In genomic region chr6:128543226-128543625, GRCm38 (mm10) we compare ENCODE assay signal across 11 mouse cellular contexts. TPM values are rescaled to one million over a fixed set of nuclear protein-coding genes. Genes with fewer than 3 reads are reported as not detected.
A peak's percentile ranks its signal among the peaks of the same experiment; 100 is the strongest.
DNase-seq lines count a peak whose midpoint lies in the region; ATAC-seq and TF ChIP-seq lines count a peak whose summit lies in the region.
"Had no signal": no experiment of that assay in that cellular context is flagged by ENCODE, and none has a peak within 500 bp of the region (broad histone marks: within the 10 kb centered on the region; RNA-seq: fewer than 3 reads in every experiment).

No protein-coding gene starts in this region.

- no peak overlapping the region; the same call in 1 of the 2 replicates for H3K4me2 ChIP-seq in liver, embryonic 16.5 days (ENCODE audit: low read depth, low read length)
- H3K4me2 ChIP-seq: heart, embryonic 13.5 days; limb, embryonic 15.5 days had no signal

- no peak overlapping the region for H3K9ac ChIP-seq in liver, embryonic 16.5 days (ENCODE audit: low read depth, low read length)
- H3K9ac ChIP-seq: heart, embryonic 13.5 days; limb, embryonic 15.5 days had no signal

- peak; percentile 15 to 31 for DNase-seq in left cerebral cortex, adult 2 months (ENCODE audit: extremely low spot score in 1 of 2, low spot score in 2 of 2)
- DNase-seq in left cerebral cortex, postnatal 4 days: no peak
- DNase-seq in frontal cortex, postnatal 36 days (ENCODE audit: low spot score in 2 of 2): peak; percentile 30 to 33
- peak; percentile 46 to 55 for DNase-seq in right cerebral cortex, postnatal 10 days (ENCODE audit: low spot score in 2 of 2)
- no peak for DNase-seq in retina, embryonic 14.5 days (ENCODE audit: low spot score)
- DNase-seq in kidney, postnatal 25 days: no peak
- no peak for DNase-seq in thymus, postnatal 0 days (ENCODE audit: low spot score)
- DNase-seq: kidney, adult 11 months had no signal

- WGBS in liver, embryonic 16.5 days (ENCODE audit: insufficient replicate concordance): 60% methylated on average over 13 of the region's 13 CpGs

- no peaks in the 10 kb centered on the region for H3K9me3 ChIP-seq in liver, embryonic 16.5 days (replicated peaks; ENCODE audit: control insufficient read depth, low read length)
- H3K9me3 ChIP-seq: heart, embryonic 13.5 days; limb, embryonic 15.5 days had no signal

- no peaks in the 10 kb centered on the region for H3K27me3 ChIP-seq in liver, embryonic 16.5 days (ENCODE audit: control insufficient read depth, insufficient read depth, low read depth, low read length)
- H3K27me3 ChIP-seq: heart, embryonic 13.5 days; limb, embryonic 15.5 days had no signal

- H3K36me3 ChIP-seq in liver, embryonic 16.5 days (ENCODE audit: control insufficient read depth, insufficient read depth): no peaks in the 10 kb centered on the region
- H3K36me3 ChIP-seq: heart, embryonic 13.5 days; limb, embryonic 15.5 days had no signal

- peak overlapping the region; percentile 51 for H3K27ac ChIP-seq in left cerebral cortex, adult 2 months
- no peak overlapping the region for H3K27ac ChIP-seq in liver, embryonic 16.5 days (ENCODE audit: low read length)
- H3K27ac ChIP-seq: heart, embryonic 13.5 days; limb, embryonic 15.5 days had no signal

- H3K4me3 ChIP-seq in left cerebral cortex, adult 2 months: peak overlapping the region; percentile 39
- no peak overlapping the region for H3K4me3 ChIP-seq in liver, embryonic 16.5 days (ENCODE audit: low read depth, low read length)
- H3K4me3 ChIP-seq: heart, embryonic 13.5 days; limb, embryonic 15.5 days had no signal

- ATAC-seq in liver, embryonic 16.5 days (ENCODE audit: low read depth): peak; percentile 41; the same call in 1 of the 2 replicates

- no peak for TF ChIP-seq CTCF in left cerebral cortex, adult 2 months (IDR thresholded peaks at IDR 0.05)

- no peaks in the 10 kb centered on the region for H3K4me1 ChIP-seq in liver, embryonic 16.5 days (ENCODE audit: control insufficient read depth, low read depth, low read length)
- H3K4me1 ChIP-seq: heart, embryonic 13.5 days; limb, embryonic 15.5 days had no signal

- intact Hi-C loops in left cerebral cortex, adult 2 months (cut with DNase I): no loop called here
- intact Hi-C loops in left cerebral cortex, postnatal 4 days (cut with DNase I): no loop called here

RNA-seq across cellular contexts. Expression of gene Pzp, which starts 16.7 kb away (rescaled TPM):
- not detected for total RNA-seq in left cerebral cortex, adult 2 months (2021)
- under 1 TPM; 0.12 TPM for total RNA-seq in left cerebral cortex, postnatal 4 days (2021)
- polyA plus RNA-seq in liver, embryonic 16.5 days (2015; fragmentation: Nextera tagmentation; extraction: Ambion mirVana): 674 and 844 TPM in 2 replicates
- polyA plus RNA-seq in thymus, postnatal 0 days (2015; fragmentation: Nextera tagmentation; extraction: Ambion mirVana): not detected in 2 replicates

RNA-seq across cellular contexts. Expression of gene A2ml1, which starts 38.2 kb away (rescaled TPM):
- total RNA-seq in left cerebral cortex, adult 2 months (2021): 10 to 100 TPM; 13.7 to 14.6 TPM
- total RNA-seq in left cerebral cortex, postnatal 4 days (2021): 1 to 10 TPM; 7.8 to 8.7 TPM
- 47.2 and 49.7 TPM in 2 replicates for polyA plus RNA-seq in liver, embryonic 16.5 days (2015; fragmentation: Nextera tagmentation; extraction: Ambion mirVana)
- polyA plus RNA-seq in thymus, postnatal 0 days (2015; fragmentation: Nextera tagmentation; extraction: Ambion mirVana): 0.84 and 0.94 TPM in 2 replicates

Comparison
In these comparisons a context has a peak if more than half of its experiments do, and no peak if none do; other contexts are left out.
1. DNase-seq: peak in left cerebral cortex, adult 2 months (2 of 2), frontal cortex, postnatal 36 days (2 of 2) and right cerebral cortex, postnatal 10 days (2 of 2); none in left cerebral cortex, postnatal 4 days (single experiment), retina, embryonic 14.5 days (single experiment), kidney, postnatal 25 days (0 of 2) and thymus, postnatal 0 days (single experiment).